Mouse (Mus musculus): ENCODE results near the gene Cmbl.
A peak's percentile ranks its signal among the peaks of the same experiment; 100 is the strongest.

The Cmbl gene

GRCm38 (mm10) chr15:31540513-31540802 is 24.7 kb upstream of the Cmbl start:
- DNase-seq (ENCODE audit: low spot score in 2 of 2), result no peak

GRCm38 (mm10) chr15:31542013-31542958 is 22.9 kb upstream of the Cmbl start:
- DNase-seq (ENCODE audit: low spot score in 2 of 2), result no peak

DNA sequence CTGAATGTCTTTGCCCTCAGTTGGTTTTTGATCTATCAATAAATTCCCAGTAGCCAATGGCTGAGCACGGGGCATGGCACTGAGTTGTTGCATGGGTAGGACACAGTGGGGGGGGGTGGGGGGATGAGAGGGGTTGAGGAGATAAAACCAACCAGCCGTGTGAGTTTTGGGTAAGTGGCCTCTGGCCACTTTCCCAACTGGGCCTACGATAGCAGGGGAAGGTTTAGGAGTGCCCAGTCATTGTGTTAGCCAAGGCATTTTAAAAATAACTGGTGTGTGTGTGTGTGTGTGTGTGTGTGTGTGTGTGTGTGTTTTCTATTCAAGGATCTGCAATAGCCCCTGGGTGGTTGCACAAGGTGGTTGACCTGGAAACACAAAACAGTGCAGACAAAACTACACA is 21.9 kb upstream of the Cmbl start:
- no peak for DNase-seq (ENCODE audit: low spot score in 2 of 2)

DNA sequence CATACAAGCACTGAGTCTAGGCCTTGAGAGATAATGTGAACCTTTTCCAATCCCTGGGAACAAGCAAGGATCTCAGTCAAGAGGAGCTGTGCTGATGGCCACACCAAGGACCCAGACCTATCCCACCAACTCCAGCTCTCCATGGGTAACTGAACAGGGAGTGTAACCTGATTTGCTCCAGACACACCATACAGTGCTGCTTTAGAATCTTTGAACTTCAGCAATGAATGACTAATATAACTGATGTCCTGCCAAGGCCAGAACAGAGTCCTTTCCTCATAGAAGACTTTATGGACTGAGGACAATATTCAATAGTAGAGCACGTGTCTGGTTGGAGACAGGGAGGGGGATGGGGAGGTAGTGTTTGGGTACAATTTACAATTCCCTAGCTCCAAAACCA is 20.1 kb upstream of the Cmbl start:
- DNase-seq (ENCODE audit: low spot score in 2 of 2), result no peak

- DNase-seq (ENCODE audit: low spot score in 2 of 2), result no peak
These were observed 18.9 kb upstream of the Cmbl start for GRCm38 (mm10) chr15:31546291-31546690.

GRCm38 (mm10) chr15:31547421-31547820 is 17.8 kb upstream of the Cmbl start:
- no peak for DNase-seq (ENCODE audit: low spot score in 2 of 2)

- DNase-seq (ENCODE audit: low spot score in 2 of 2), result no peak
These were observed 14.8 kb upstream of the Cmbl start for GRCm38 (mm10) chr15:31550381-31550780.

- no peak for DNase-seq (ENCODE audit: low spot score in 2 of 2)
These were observed 10.3 kb upstream of the Cmbl start for GRCm38 (mm10) chr15:31554855-31555254.

DNA sequence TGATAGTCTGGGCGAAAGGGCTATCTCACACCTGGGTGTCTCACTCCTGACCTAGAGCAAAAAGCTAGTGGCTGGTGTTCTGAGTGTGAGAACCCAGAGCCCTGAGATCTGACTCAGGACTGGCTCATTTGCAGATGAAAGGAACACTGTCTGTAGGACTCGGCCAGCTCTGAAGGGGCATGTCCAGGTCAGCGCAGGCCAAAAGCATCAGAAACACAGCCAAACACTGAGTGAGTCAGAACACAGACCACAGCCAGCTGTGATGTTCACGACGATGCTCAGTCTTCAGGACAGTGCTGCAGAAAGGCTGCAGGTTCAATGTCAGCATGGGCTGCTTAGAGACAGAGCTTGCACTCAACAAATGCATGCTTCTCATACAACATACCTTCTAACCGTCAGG is 3.8 kb upstream of the Cmbl start:
- DNase-seq (ENCODE audit: low spot score in 2 of 2), result no peak

DNA sequence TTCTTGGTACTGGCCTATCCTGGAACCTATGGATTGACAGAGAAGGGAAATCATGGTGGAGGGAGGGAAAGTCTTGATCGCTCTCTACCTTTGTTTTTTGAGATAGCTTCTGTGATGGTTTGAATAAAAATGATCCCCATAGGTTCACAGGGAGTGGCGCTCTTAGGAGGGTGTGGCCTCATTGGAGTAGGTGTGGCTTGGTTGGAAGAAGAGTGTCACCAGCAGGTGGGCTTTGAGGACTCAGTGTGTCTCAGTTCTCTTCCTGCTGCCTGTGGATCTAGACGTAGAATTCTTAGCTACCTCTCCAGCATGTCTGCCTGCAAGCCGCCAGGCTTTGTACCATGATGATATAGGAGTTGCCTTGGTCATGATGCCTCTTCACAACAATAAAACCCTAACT is 3.2 kb upstream of the Cmbl start:
- DNase-seq (ENCODE audit: low spot score in 2 of 2), result no peak

DNA sequence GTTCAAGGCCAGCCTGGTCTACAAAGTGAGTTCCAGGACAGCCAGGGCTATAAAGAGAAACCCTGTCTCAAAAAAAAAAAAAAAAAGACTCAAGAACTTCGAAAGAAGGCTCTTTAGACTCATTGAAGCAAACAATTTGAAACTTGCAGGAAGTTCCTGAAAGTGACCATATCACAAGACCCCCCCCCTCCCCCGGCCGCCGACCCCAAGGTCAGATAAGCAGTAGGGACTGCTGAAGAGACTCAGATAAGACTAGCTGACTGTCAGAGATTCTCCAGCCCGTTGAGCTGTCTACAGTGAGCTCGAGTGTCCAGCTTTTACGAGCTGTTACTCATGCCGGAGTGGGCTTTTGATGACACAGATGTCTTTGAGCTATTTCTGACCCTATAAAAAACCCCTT is 2.3 kb upstream of the Cmbl start:
- no peak for DNase-seq (ENCODE audit: low spot score in 2 of 2)

DNA sequence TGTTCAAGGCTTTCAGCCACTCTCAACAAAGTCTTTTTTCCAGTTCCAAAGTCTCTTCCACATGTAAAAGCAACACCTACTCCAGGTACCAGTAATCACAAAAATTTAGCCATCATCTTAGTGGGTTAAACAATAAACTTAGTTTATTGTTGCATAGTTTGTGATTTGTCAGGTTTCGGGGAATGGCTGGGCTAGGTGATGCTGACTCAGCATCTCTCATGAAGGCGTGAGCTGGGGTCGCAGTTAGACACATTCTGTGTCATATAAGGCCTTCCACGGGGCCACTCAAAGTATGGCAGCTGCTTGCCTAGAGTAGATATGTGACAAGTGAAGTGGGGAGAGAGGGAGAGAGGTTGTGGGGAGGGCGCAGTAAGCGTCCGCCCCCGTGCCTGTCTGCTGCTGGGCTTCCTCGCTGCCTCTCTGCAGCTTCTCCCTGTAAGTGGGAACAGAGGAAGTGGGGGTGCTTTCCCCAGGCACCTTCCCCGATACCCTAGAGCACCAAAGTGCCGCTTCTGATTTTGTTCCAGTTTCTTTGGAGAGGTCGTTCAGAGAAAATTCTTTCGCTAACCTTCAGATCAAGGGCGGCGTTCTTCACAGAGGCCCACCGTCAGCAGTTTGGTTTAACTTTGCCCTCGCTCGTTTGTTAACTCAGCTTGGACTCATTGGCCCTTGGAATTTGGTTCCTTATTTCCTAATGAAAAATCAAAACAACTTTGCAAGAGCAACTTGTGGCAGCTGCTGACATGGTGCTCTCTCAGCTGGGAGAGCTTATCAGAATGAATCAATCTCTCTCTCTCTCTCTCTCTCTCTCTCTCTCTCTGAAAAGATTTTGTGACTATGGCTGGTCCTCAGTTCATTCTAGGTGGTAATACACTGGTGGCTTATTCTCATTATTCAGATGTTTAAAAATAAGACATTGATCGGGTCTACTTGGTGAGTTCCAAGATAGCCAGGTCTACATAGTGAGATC is 1.3 kb upstream of the Cmbl start:
- no peak for DNase-seq (ENCODE audit: low spot score in 2 of 2)

DNA sequence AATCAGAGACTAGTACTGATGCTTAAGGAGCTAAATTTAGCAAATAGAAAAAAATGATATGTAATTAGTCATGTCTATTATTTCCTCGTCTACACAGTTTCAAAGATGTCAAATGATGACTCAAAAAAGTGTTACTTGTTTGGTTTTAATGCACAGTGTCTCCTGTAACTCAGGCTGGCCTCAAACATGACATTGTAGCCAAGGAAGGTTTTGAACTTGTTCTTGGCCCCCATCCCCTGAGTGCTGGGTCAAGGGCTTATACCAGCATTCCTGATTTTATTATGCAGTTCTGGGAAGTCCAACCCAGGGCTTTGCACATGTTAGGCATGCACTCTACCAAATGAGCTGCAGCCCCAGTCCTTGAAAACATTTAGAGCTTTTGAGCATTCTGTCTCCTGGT is 597 bp downstream of the Cmbl start:
- no peak for DNase-seq (ENCODE audit: low spot score in 2 of 2)

GRCm38 (mm10) chr15:31567431-31567830 is 2.2 kb downstream of the Cmbl start:
- DNase-seq (ENCODE audit: low spot score in 2 of 2), result no peak

DNA sequence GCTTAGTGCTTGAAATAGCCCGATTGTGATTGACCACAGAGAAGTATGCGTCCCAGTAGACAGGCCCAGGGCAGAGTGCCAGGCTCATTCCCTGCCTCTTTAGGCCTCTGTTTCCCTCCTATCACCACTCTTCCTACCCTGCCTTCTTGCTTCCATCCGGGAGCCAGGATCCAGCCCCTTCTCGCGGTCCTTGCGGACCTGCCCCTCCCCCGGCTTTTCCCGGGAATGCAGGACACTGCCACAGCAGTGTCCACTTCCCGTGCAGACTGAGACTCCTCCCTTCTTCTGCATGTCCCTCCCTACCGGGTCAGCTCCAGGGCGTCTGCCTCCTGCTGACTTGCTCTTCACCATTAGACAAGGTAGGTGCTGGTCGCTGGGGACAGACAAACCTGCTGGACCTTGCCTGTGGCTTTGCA is 3.4 kb downstream of the Cmbl start:
- DNase-seq (ENCODE audit: low spot score in 2 of 2), result no peak

- DNase-seq (ENCODE audit: low spot score in 2 of 2), result no peak
These were observed 4.3 kb downstream of the Cmbl start for GRCm38 (mm10) chr15:31569325-31570022.

- no peak for DNase-seq (ENCODE audit: low spot score in 2 of 2)
These were observed 5.8 kb downstream of the Cmbl start for GRCm38 (mm10) chr15:31570959-31571358.

GRCm38 (mm10) chr15:31571906-31572722 is 6.9 kb downstream of the Cmbl start:
- peak in 1 of 2 experiments; percentile 63 for DNase-seq (ENCODE audit: low spot score in 2 of 2)

DNA sequence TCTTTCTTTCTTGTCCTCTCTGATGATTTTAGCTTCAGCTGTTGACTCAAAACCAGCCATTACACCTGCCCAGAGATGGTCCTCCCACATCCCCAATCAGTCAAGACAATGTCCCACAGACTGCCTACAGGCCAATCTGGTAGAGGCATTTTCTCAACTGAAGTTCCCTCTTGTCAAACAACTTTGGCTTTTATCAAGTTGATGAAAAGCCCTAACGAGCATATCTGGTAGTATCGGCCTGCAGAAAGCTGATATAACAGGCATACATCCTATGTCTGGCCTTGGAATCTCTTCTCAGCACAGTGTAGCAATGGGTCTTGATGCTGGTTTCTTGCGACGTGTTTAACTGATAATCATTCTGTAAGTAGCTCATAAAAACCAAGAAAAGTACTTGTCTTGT is 8.1 kb downstream of the Cmbl start:
- no peak for DNase-seq (ENCODE audit: low spot score in 2 of 2)

- no peak for DNase-seq (ENCODE audit: low spot score in 2 of 2)
These were observed 8.5 kb downstream of the Cmbl start for GRCm38 (mm10) chr15:31573692-31574091.

- DNase-seq (ENCODE audit: low spot score in 2 of 2), result no peak
These were observed 10.9 kb downstream of the Cmbl start for GRCm38 (mm10) chr15:31576076-31576475.

Measured in left cerebral cortex, adult 9 months (tissue).